Mouse (Mus musculus) gastrocnemius, postnatal 25 days (tissue): ENCODE data around the gene Gm44579. TPM values are rescaled to one million over a fixed set of nuclear protein-coding genes. Genes with fewer than 3 reads are reported as not detected.

Experiments used
- total RNA-seq, 2 experiments: library from RNA; stranded (reverse); gene quantifications; 1 replicate in 1 of 2; 2 replicates in 1 of 2; pipeline ENCODE4 v1.2.3; 2021

The Gm44579 gene
- total RNA-seq, 2 experiments from 2014 or later: not detected

Other genes with a start within 250 kb of the Gm44579 start
- 1 to 10 TPM; 1.9 to 6.3 TPM for gene Col2a1, start 216.3 kb downstream of the Gm44579 start, total RNA-seq
- gene Pfkm, start 128.4 kb downstream of the Gm44579 start, total RNA-seq: 1,000 to 10,000 TPM; 2,083 to 2,117 TPM
- 1 to 10 TPM; 6.7 to 6.9 TPM for gene Senp1, start 127.2 kb downstream of the Gm44579 start, total RNA-seq
- gene Asb8, start 55.4 kb downstream of the Gm44579 start, total RNA-seq: 100 to 1,000 TPM; 102 to 145 TPM
- not detected for gene Ccdc184, start 53.8 kb downstream of the Gm44579 start, total RNA-seq
- gene Olfr288, start 25.4 kb downstream of the Gm44579 start, total RNA-seq: not detected
- not detected for gene Olfr287, start 79 bp upstream of the Gm44579 start, total RNA-seq
- not detected for gene Olfr286, start 13.5 kb upstream of the Gm44579 start, total RNA-seq
- gene H1fnt, start 36.3 kb upstream of the Gm44579 start, total RNA-seq: not detected
- 10 to 100 TPM; 11.0 to 11.9 TPM for gene Zfp641, start 75.2 kb upstream of the Gm44579 start, total RNA-seq
- gene Olfr285, start 96.4 kb upstream of the Gm44579 start, total RNA-seq: not detected
- not detected for gene Olfr284, start 120.0 kb upstream of the Gm44579 start, total RNA-seq
- not detected for gene Olfr283, start 160.0 kb upstream of the Gm44579 start, total RNA-seq
- gene Olfr282, start 210.2 kb upstream of the Gm44579 start, total RNA-seq: not detected
- gene Olfr281, start 231.6 kb upstream of the Gm44579 start, total RNA-seq: not detected
- gene OR5BS1P, start 248.9 kb upstream of the Gm44579 start, total RNA-seq: not detected